Mouse (Mus musculus) monocyte, adult 5-6 weeks (primary cell): ENCODE data around the gene Clstn1. TPM values are rescaled to one million over a fixed set of nuclear protein-coding genes. Genes with fewer than 3 reads are reported as not detected.
A peak's percentile ranks its signal among the peaks of the same experiment; 100 is the strongest.

ENCODE experiments used
- ATAC-seq: fragments of 153-309, 156-312 bp; replicated peaks from 2 replicates; pipeline ENCODE4 v1.8.0; 2017; ENCODE audit warnings: mild to moderate bottlenecking; ENCODE audit not compliant: low TSS enrichment, insufficient number of reproducible peaks, severe bottlenecking, poor library complexity, low FRiP score
- total RNA-seq: library from RNA; stranded (forward); fragments of 200-1000, 200-491, 200-594 nt; gene quantifications from 3 replicates; pipeline ENCODE4 v1.2.3, GENCODE M21; 2017

Gene Clstn1
- total RNA-seq, 1 experiment from 2014 or later: 1.2 TPM

DNA sequence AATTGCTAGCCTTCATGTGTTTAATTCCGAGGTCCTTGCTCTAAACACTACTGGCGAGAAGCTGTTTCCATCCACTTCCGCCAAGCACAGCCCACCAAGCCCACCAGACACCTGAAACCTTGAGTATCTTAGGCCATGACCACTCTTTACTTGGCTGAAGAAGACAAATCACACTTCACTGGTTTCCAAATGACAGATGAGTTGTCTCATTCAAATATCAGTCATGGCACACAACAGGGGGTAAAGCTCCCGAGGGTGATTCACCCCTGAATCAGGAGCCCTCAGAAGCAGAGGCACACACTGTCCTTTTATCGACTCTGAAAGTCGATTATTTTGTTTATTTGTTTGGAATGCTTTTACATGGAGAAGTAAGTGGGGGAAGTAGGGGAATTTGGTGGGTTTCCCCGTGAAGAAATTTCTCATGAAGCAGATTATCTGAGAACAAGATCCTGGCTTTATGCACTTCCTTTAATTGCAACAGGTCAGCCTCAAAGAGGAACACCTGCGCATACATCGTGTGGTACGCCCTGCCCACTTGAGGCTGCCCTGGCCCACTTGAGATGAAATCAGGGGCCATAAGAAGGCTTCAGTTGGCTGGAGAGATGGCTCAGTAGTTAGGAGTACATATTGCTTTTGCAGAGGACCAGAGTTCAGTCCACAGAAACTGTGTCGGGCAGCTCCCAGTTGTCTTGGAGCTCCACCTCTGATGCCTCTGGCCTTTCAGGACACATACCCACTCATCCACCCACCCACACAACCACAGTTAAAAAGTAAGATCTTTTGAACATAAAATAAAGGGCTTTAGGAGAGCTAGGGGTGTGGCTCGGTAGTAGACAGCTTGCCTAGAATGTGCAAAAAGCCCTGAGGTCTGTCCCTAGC lies 103.8 kb downstream of the Clstn1 start:
- ATAC-seq: no peak

DNA sequence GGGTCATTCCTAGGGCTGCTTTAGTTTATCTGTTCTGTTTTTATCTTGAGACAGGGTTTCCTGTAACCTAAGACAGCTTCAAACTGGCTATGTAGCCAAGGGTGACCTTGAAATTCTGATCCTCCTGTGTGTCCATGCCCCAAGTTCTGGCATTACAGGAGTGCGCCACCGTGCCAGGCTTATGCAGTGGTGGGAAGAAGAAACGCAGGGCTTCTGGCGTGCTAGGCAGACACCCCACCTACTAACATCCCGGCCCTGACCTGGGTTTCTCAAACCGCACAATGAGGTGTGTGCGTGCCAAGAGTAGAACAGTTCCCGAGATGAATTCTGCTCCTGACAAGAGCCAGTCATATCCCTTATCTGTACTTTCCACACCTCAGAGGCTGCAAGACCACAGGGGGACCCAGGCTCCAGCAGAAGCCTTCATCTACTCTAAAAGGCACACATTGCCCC lies 104.6 kb downstream of the Clstn1 start:
- no peak for ATAC-seq

DNA sequence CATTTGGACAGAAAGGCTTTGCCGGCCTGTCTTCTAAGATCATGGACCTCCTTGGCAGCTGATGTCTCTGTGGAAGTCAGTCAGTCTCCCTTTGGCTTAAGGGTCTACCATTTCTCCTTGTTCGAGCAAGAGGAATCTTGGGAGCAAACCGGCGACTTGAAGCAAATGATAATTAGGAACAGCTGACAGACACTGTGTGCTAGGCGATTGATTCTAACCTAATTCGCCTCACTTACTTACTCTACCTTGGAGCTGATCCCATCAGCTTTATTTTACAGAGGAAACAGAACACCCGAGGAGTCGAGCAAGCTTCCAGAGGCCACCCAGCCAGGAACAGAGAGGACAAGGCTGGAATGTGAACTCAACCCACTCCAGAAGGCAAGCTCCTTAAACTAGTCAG lies 105.1 kb downstream of the Clstn1 start:
- ATAC-seq: no peak

DNA sequence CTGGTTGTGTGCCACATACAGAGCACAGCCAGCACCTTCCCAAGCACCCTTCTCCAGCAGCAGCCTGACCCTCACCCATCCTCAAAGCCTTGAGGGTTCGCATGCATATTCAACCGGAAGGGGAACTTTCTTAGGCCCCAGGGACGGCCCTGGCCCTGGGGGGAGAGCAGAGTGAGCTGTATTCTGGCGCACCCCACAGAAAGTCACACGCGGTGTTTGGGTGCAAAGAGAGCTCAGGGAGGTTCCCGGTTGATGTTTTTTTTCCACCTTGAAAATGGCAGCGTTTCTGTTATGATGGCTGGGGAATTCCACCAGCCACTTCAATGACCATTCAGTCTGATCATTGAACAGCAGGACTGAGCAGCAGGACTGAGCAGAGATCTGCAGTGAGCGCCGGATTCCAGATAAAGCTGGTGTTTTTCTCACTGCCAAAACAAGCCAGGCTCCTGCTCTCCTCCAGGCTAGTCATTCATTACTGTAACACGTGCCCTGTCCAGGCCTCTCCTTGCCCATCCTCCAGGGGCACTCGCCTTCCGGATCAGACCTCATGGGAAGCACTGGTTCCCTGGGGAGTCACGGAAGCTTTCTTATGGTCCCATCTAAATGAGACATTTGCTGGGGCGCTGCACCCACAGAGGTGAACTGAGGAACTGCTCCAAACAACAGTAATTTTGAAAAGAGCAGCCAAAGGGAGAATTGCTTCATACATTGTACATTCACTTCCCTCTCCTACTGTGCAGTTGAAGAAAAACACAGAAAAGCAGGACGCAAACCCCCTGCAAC lies 110.1 kb downstream of the Clstn1 start:
- ATAC-seq: peak; percentile 44

DNA sequence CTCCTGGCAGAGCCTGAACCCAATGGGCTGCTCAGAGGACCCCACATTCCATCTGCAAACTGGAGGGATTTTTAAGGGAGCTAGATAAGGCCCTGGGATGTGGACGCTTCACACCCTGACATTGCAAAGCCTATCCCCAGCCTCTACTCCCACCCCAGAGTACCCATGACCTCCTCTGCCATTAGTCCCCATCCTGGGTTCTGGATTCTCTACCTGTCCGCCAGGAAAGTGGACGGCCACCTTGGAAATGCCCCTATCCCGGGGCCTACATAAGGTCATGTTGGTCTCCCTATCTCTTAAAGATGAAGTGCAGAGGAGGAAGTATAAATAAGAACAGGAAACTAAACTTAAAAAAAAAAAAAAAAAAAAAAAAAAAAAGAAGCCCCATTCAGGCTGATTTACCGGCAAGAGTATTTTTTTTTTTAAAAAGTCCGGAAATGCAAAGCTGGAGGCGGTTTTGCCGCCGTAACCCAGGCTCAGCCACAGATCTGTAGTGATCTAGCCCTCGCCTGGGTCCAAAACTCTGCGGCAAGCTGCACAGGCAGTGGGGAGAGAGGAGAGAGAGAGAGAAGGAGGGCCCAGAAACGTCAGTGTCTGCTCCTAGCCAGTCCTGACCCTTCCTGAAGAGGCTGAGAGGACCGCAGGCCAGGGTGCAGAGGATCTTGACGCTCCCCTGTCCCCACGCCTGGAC lies 111.4 kb downstream of the Clstn1 start:
- ATAC-seq: peak; percentile 38

DNA sequence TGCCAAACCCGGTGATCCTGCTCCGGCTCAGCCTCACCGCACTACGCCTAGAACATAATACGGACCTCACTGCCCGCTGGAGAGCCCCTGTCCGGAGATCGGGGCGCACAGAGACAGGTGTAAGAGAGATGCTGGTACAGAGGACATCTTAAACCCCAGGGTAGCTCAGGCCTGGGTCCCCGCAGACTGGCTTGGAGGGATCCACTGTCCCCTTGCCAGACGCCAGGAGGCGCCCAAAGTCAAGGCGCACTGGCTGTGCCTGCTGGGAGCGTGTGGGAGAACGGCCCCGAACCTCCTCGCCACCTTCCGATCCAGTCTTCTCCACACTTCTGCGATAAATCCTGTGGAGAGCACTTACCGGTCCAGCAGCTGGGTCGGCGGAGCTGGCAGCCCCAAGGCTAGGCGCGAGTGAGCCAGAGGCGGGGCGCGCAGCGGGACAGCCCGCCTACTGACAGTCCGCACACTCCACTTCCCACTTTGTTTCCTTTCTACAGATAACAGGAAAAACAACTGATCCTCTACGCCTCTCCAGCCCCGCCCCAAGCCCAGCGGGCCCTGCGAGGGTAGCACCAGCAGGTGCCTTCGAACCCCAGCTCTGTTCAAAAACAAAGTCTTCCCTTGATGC lies 112.0 kb downstream of the Clstn1 start:
- ATAC-seq: 0 out of 2 replicates have a peak, but pooled peaks have one; percentile 4

Other genes with a start within 250 kb of the Clstn1 start
- gene Ube4b, start 159.7 kb upstream of the Clstn1 start, total RNA-seq: 19.5 to 29.6 TPM (median 20.9 TPM) in 3 replicates
- not detected in 3 replicates for gene Rbp7, start 131.5 kb upstream of the Clstn1 start, total RNA-seq
- gene Tmem274, start 109.1 kb upstream of the Clstn1 start, total RNA-seq: not detected in 3 replicates
- gene Nmnat1, start 101.3 kb upstream of the Clstn1 start, total RNA-seq: 4.4 to 8.3 TPM (median 8.2 TPM) in 3 replicates
- 10.3 to 60.8 TPM (median 52.7 TPM) in 3 replicates for gene Lzic, start 101.2 kb upstream of the Clstn1 start, total RNA-seq
- 2.7 to 6.5 TPM (median 4.1 TPM) in 3 replicates for gene Ctnnbip1, start 68.2 kb upstream of the Clstn1 start, total RNA-seq
- 112 to 213 TPM (median 125 TPM) in 3 replicates for gene Pik3cd, start 116.1 kb downstream of the Clstn1 start, total RNA-seq
- 2.9 to 5.3 TPM (median 3.1 TPM) in 3 replicates for gene Tmem201, start 151.6 kb downstream of the Clstn1 start, total RNA-seq
- 9.8 to 16.9 TPM (median 13.1 TPM) in 3 replicates for gene Slc25a33, start 187.8 kb downstream of the Clstn1 start, total RNA-seq